Mouse (Mus musculus) hindbrain, embryonic 12.5 days (tissue): ENCODE measurements around the gene Fam210b. TPM values are rescaled to one million over a fixed set of nuclear protein-coding genes. Genes with fewer than 3 reads are reported as not detected.

Experiments used
- ATAC-seq: fragments of 200-750 bp; cut with Nextera tagmentation; 2 replicates; pipeline ENCODE4 v1.8.0; 2017; ENCODE audit warnings: moderate TSS enrichment; ENCODE audit not compliant: low FRiP score
- H3K27ac ChIP-seq: fragments of 300-500 bp; sonication (generic); 2 replicates; pipeline ENCODE4 v1.5.1; 2016; ENCODE audit warnings: mild to moderate bottlenecking
- H3K27me3 ChIP-seq: fragments of 300-500 bp; sonication (generic); 2 replicates; pipeline ENCODE4 v1.6.1; 2016; ENCODE audit warnings: mild to moderate bottlenecking
- H3K36me3 ChIP-seq: fragments of 300-500 bp; sonication (generic); 2 replicates; pipeline ENCODE4 v1.6.1; 2016; ENCODE audit warnings: mild to moderate bottlenecking
- H3K4me1 ChIP-seq: fragments of 300-500 bp; sonication (generic); 2 replicates; pipeline ENCODE4 v1.6.1; 2016
- H3K4me2 ChIP-seq: fragments of 300-500 bp; sonication (generic); replicated peaks from 2 replicates; pipeline ENCODE4 v1.6.1; 2016; ENCODE audit warnings: mild to moderate bottlenecking
- H3K4me3 ChIP-seq: fragments of 300-500 bp; sonication (generic); 2 replicates; pipeline ENCODE4 v1.5.1; 2016; ENCODE audit warnings: mild to moderate bottlenecking
- H3K9ac ChIP-seq: fragments of 300-500 bp; sonication (generic); 2 replicates; pipeline ENCODE4 v1.6.1; 2016; ENCODE audit warnings: mild to moderate bottlenecking, moderate library complexity
- H3K9me3 ChIP-seq: fragments of 300-500 bp; sonication (generic); replicated peaks from 2 replicates; pipeline ENCODE4 v1.6.1; 2016; ENCODE audit warnings: mild to moderate bottlenecking
- WGBS: fragments of 180-500 bp; shearing (Covaris S2); methylation state at CpG from one replicate; pipeline ENCODE4 v1.1.7; 2016; 5-methylcytosine and 5-hydroxymethylcytosine counted together
- polyA plus RNA-seq: library from polyadenylated mRNA; unstranded; fragments of >200 nt; fragmentation: Nextera tagmentation; extraction: Ambion mirVana; gene quantifications from 2 replicates; pipeline ENCODE4 v1.2.1, GENCODE M21; 2016

Gene Fam210b
- polyA plus RNA-seq, 1 experiment from 2014 or later: 33.1 TPM

DNA sequence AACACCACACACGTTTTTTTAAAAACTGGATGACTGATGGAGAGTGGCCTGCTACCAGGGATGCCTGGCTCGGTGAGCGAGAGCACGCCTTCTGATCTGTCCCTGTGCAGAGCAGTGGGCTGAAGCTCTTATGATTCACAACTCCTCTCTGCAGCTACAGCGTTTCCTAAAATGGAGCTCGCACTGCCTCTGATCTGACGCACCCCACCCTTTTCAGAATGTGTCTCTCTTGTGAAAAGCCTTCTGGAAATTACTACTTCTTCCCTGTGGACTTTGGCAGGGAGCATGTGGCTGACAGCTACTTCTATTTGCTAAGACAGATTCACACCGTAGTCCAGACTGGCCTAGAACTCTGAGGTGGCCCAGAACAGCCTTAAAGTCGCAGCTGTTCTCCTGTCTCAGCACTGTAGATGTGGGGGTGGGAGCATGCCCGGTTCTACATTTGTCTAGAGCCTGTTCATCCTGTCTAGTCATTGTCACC, 46.7 kb downstream of the Fam210b start:
- H3K9ac ChIP-seq: no peak overlapping the region
- no peak overlapping the region for H3K4me2 ChIP-seq
- ATAC-seq: no peak
- H3K4me3 ChIP-seq: no peak overlapping the region
- WGBS: 77% methylated on average over 10 of the region's 10 CpGs
- no peaks in the 10 kb centered on the region for H3K27me3 ChIP-seq
- H3K4me1 ChIP-seq: peaks cover 5% of the 10 kb centered on the region
- no peak overlapping the region for H3K27ac ChIP-seq
- H3K9me3 ChIP-seq: no peaks in the 10 kb centered on the region
- H3K36me3 ChIP-seq: no peaks in the 10 kb centered on the region

DNA sequence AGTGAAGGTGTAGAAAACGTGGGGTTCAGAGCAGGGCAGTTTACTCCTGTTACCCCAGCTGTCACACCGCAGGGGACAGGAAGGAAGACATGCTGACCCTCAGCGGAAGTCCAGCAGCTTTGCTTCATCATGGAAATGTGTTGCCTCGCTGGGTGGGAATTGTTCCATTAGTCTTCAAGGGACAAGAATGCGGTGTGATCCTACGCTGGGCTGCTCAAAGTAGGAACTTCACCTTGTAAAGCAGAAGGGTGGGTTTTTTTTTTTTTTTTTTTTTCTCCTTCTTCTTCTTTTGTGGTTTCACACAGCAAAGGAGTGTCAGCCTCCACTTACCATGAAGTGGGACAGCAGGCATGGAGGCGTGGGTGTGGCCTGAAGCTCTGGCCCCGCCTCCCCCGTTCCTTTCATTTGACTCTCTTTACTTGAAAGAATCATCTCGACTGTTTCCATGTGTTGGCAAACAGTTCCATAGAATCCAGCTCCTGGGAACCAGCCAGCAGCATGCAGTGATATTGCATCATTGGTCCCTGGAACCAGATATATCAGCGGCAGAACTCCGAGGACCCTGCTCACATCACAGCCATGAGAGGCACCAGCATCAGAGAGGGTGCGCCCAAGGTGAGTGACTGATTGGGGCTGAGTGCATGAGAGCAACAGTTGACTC, 48.2 kb downstream of the Fam210b start, which contains the start of gene Cass4:
Gene Cass4 (plus strand): TSS at position 404 of the 661 bp plus-strand sequence.
- no peak within 1 kb of the TSS for H3K9ac ChIP-seq
- H3K36me3 ChIP-seq: no peaks in the 10 kb centered on the region
- H3K4me3 ChIP-seq: no peak within 1 kb of the TSS
- no peaks in the 10 kb centered on the region for H3K9me3 ChIP-seq
- no peak within 1 kb of the TSS for H3K27ac ChIP-seq
- no peaks in the 10 kb centered on the region for H3K27me3 ChIP-seq
- peaks cover 5% of the 10 kb centered on the region for H3K4me1 ChIP-seq
- 38% methylated on average over 13 of the region's 13 CpGs for WGBS
- ATAC-seq: no peak
- no peak within 1 kb of the TSS for H3K4me2 ChIP-seq

DNA sequence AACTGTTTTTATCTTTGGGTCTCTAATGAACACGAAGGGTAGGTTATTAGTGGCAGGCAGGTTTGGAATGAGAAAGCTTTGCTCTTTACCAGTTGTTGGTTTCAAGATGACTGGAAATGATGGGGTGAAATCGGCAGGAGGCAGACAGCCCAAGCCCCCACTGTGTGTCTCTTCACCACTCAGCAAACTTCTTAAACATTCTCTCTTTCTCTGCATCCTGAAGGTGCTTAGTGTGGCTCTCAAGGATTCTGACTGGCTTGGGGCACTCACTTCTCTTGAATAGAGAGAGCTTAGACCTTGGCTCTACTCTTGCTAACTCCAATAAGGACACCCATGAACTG, 48.7 kb downstream of the Fam210b start:
- no peak overlapping the region for H3K27ac ChIP-seq
- H3K4me2 ChIP-seq: no peak overlapping the region
- H3K9ac ChIP-seq: no peak overlapping the region
- 60% methylated on average over 2 of the region's 2 CpGs for WGBS
- no peaks in the 10 kb centered on the region for H3K27me3 ChIP-seq
- peaks cover 5% of the 10 kb centered on the region for H3K4me1 ChIP-seq
- no peak for ATAC-seq
- no peak overlapping the region for H3K4me3 ChIP-seq
- no peaks in the 10 kb centered on the region for H3K36me3 ChIP-seq
- H3K9me3 ChIP-seq: no peaks in the 10 kb centered on the region

DNA sequence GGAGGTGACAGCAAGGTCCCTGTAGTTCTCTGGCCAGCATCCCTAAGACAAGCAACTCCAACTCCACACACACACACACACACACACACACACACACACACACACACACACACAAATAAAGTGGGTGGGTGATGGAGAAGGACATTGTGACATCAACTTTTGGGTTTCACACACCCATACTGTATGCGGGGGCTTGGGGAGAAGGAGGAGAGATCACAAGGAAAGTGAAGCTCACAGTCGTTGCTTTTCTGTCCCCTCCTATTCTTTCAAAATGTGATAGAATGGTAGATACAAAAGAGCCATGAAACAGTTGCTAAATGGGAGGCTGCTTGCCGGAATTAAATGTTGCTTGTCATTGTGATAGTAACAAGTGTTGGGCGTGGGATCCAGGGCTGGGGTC, 49.3 kb downstream of the Fam210b start:
- WGBS: 78% methylated on average over 4 of the region's 4 CpGs
- H3K9ac ChIP-seq: no peak overlapping the region

DNA sequence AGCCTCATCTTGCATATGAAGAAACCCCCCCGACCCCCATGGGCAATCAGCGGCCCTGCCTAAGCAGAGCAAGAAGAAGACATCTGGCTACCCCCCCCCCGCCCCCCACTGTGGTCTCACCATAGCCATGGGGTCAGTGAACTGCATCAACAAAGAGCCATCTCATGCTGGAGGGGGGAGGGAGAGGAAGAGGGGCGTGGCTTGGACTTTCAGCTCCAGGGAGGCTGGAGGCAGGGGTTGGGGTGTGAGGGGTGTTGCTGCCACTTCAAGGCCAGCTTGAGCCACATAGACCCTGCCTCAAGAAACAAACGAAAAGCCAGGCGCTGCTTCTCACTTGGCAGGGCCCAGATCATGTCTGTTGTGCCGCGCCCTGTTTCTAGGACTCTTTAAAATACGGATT, 50.6 kb downstream of the Fam210b start:
- no peaks in the 10 kb centered on the region for H3K9me3 ChIP-seq
- ATAC-seq: no peak
- H3K9ac ChIP-seq: no peak overlapping the region
- H3K4me2 ChIP-seq: no peak overlapping the region
- no peak overlapping the region for H3K4me3 ChIP-seq
- no peaks in the 10 kb centered on the region for H3K36me3 ChIP-seq
- peaks cover 15% of the 10 kb centered on the region for H3K4me1 ChIP-seq
- H3K27ac ChIP-seq: no peak overlapping the region
- H3K27me3 ChIP-seq: no peaks in the 10 kb centered on the region
- 33% methylated on average over 9 of the region's 9 CpGs for WGBS

More for the DNA sequence above, 49.3 kb downstream of the Fam210b start:
- Histone ChIP-seq H3K36me3 (no peaks in the 10 kb centered on the region), H3K4me3 (no peak overlapping the region), H3K27me3 (no peaks in the 10 kb centered on the region), H3K4me1 (peaks cover 7% of the 10 kb centered on the region), H3K27ac (no peak overlapping the region), H3K4me2 (no peak overlapping the region), H3K9me3 (no peaks in the 10 kb centered on the region)
- ATAC-seq: no peak

DNA sequence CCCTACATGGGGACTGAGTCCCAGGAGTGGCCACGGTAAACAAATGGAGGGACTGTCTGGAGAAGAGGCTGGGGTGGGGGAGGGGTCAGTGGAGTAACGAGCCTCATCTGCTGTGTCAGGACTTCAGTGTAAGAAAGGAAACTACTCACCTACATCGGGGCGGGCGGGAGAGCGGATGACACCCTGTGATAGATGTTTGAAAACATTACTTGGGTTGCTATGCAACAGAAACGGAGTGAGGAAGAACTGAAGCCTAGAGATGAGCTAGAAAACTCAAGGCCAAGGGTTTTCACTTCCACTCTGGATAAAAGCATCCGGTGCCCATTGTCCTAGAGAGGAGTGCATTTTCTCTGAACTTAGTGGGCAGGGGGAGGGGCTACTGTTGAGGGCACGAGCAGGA, 54.5 kb downstream of the Fam210b start:
- no peaks in the 10 kb centered on the region for H3K27me3 ChIP-seq
- 26% methylated on average over 9 of the region's 9 CpGs for WGBS
- no peak overlapping the region for H3K4me2 ChIP-seq
- no peak overlapping the region for H3K27ac ChIP-seq
- H3K4me1 ChIP-seq: peaks cover 15% of the 10 kb centered on the region
- H3K4me3 ChIP-seq: no peak overlapping the region
- H3K36me3 ChIP-seq: no peaks in the 10 kb centered on the region
- H3K9me3 ChIP-seq: no peaks in the 10 kb centered on the region
- no peak overlapping the region for H3K9ac ChIP-seq
- ATAC-seq: peak; percentile 32; the same call in 1 of the 2 replicates

DNA sequence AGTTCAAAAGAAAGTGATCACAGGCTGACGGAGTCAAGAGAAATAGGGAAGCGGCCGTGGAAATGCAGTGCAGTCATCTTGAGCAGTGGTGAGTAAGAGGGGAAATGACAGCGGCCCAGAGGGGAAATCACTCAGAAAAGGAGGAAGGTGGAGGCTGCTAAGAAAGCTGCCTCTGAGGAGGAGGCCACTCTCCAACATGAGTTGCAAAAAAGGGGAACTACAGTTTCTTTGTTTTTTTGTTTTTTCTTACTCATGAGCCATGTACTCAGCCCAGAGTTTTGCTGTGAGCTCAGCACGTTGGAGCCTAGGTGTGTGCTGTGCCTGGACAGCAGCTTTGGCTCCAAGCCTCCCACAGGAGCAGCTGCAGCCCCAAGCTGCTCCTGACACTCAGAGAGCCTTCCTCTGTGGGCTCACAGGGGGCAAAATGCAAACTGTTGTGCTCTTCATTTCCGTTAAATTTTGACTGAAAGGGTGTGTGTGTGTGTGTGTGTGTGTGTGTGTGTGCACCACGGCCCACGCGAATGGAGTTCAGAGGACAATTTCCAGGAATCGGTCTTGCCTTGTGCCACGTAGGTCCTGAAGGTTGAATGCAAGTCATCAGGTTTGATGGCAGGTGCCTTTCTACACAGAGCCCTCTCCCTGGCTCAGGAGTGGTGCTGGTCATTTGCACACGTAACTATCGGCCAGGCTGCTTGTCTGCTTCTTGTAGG, 55.9 kb downstream of the Fam210b start:
- no peak overlapping the region for H3K27ac ChIP-seq
- H3K4me1 ChIP-seq: peaks cover 10% of the 10 kb centered on the region
- H3K9me3 ChIP-seq: no peaks in the 10 kb centered on the region
- H3K9ac ChIP-seq: no peak overlapping the region
- no peak overlapping the region for H3K4me2 ChIP-seq
- no peaks in the 10 kb centered on the region for H3K36me3 ChIP-seq
- WGBS: 73% methylated on average over 13 of the region's 13 CpGs
- no peaks in the 10 kb centered on the region for H3K27me3 ChIP-seq
- H3K4me3 ChIP-seq: no peak overlapping the region
- ATAC-seq: no peak

DNA sequence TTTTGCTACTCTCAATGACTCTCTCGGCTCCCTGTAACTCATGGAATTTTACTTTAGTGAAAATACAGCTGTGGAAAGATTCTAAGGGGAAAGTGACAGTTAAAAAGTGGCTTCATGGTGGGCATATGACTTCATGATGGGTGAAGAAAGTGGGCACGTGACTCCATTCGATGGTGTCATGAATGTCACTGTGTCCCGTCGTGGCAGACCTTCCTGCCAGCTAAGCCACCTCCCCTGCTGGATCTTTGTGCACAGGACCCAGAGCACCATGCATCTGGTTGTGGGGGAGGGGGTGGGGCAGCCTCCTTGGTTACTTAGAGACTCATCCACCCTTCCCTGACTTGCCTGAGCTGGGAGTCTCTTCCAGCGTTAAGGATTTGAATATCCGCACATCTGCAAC, 58.9 kb downstream of the Fam210b start:
- WGBS: 67% methylated on average over 7 of the region's 7 CpGs
- Histone ChIP-seq H3K4me2 (no peak overlapping the region), H3K27ac (no peak overlapping the region), H3K4me1 (peaks cover 10% of the 10 kb centered on the region), H3K27me3 (no peaks in the 10 kb centered on the region), H3K36me3 (no peaks in the 10 kb centered on the region), H3K4me3 (no peak overlapping the region), H3K9me3 (no peaks in the 10 kb centered on the region), H3K9ac (no peak overlapping the region)
- ATAC-seq: no peak

DNA sequence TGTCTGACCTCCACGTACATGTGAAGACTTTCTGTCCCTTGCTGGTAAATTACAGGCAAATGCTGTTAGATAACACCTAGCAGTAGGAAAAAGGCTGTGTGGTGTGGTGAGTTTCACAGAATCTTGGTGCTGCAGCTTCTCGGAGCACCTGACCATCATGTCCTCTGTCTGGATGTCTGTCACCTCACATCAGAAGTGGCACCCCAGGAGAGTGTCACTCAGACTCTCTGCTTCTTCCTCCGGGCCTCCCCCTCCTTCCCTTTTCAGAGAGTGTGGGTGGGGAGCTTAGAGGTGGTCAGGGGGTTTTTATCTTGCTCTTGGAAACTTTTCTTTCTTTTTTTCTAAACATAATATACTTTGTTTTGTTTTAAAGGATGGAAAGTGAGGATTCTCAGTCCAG, 59.6 kb downstream of the Fam210b start:
- Histone ChIP-seq H3K9me3 (no peaks in the 10 kb centered on the region), H3K27me3 (no peaks in the 10 kb centered on the region), H3K4me2 (no peak overlapping the region), H3K4me3 (no peak overlapping the region), H3K9ac (no peak overlapping the region), H3K36me3 (no peaks in the 10 kb centered on the region), H3K27ac (no peak overlapping the region), H3K4me1 (peaks cover 4% of the 10 kb centered on the region)
- no peak for ATAC-seq
- 58% methylated on average over 3 of the region's 3 CpGs for WGBS

Other genes starting within 250 kb of the Fam210b start
- gene Mc3r, start 97.1 kb upstream of the Fam210b start, polyA plus RNA-seq: not detected in 2 replicates
- gene Aurka, start 25.0 kb downstream of the Fam210b start, polyA plus RNA-seq: 78.8 and 85.6 TPM in 2 replicates
- gene Cstf1, start 25.1 kb downstream of the Fam210b start, polyA plus RNA-seq: 37.3 and 37.5 TPM in 2 replicates
- gene Cass4, start 48.2 kb downstream of the Fam210b start, polyA plus RNA-seq: 0.14 and 0.38 TPM in 2 replicates
- gene Rtf2, start 95.0 kb downstream of the Fam210b start, polyA plus RNA-seq: 86.5 and 93.0 TPM in 2 replicates
- 2.2 and 2.5 TPM in 2 replicates for gene Gcnt7, start 113.0 kb downstream of the Fam210b start, polyA plus RNA-seq
- 0.70 TPM in 1 of 2 replicates, not detected in the other for gene Fam209, start 127.0 kb downstream of the Fam210b start, polyA plus RNA-seq
- gene Tfap2c, start 204.0 kb downstream of the Fam210b start, polyA plus RNA-seq: 1.6 and 1.9 TPM in 2 replicates